Mouse (Mus musculus) heart, postnatal 14 days (tissue): ENCODE measurements around the gene Camk2d. TPM values are rescaled to one million over a fixed set of nuclear protein-coding genes. Genes with fewer than 3 reads are reported as not detected.

Source experiments
- DNase-seq, 2 experiments: peaks; one replicate each; pipeline ENCODE4 v3.0.0; 2021 to 2022
- intact Hi-C: fragments of 180-260 bp; cut with DNase I; formaldehyde crosslinking; loops from one replicate; pipeline ENCODE4 v1.15.1; 2025
- total RNA-seq, 2 experiments: library from RNA; stranded (reverse); gene quantifications; 2 replicates each; pipeline ENCODE4 v1.2.3; 2021

Gene Camk2d
- total RNA-seq, 2 experiments from 2014 or later, result 140 to 160 TPM

DNA sequence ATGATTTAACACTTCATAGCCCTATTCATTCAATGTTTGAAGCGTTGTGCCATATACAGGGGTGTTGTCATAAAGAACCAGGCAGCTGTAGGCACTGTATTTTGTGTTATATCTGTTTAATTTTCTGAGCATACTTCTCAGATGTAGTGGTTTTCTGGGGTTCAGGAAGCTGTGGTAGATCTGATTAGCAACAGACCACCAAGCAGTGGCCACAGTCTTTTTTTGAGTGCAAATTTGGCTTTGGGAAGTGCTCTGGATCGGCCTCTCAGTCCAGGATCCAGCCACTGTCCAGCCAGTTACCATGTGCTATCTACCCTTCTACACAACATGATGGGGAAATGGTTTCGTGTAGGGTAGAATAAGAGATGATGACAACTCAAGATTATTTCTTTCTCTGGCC, 199.8 kb downstream of the Camk2d start:
- intact Hi-C loops, result no loop called here
- no peak for DNase-seq

DNA sequence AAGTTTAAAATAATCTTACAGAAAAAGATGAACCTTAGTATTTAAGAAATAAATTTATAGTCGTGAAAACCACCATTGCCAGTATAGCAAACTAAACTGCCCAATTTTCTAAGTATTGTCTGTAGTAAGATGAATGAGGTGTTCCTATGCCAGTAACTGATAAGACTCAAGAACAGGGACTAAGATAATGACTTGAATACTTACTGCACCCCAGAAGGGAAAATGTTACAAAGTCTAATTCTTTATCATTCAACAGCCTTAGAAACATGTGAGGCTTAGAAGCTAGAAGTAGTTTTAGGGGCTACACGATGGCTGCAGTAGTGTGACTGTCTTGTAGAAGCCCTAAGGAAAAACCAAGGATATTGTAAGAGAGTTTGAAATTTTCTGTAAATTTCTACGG, 200.9 kb downstream of the Camk2d start:
- intact Hi-C loops, result no loop called here

DNA sequence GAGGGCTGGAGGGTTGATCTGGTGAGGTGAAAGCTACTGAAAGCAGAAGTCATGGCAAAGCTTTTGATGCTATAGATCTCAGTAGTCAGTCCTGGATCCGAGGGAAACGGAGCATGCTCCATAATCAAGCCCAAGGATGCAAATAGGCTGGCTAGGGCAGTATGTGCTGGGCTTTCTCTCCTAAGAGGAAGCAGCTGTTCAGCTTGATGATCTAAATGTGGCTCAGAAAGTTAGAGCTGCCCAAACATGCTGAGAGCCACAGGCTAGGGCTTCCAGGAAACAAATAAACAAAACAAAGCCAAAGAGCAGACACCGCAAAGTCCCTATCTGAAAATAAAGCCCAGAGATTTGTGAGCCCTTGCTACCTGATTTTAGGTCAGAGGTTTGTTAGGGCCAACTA, 201.7 kb downstream of the Camk2d start:
- intact Hi-C loops, result no loop called here
- no peak for DNase-seq

More for the DNA sequence above, 200.9 kb downstream of the Camk2d start:
- DNase-seq, result no peak

DNA sequence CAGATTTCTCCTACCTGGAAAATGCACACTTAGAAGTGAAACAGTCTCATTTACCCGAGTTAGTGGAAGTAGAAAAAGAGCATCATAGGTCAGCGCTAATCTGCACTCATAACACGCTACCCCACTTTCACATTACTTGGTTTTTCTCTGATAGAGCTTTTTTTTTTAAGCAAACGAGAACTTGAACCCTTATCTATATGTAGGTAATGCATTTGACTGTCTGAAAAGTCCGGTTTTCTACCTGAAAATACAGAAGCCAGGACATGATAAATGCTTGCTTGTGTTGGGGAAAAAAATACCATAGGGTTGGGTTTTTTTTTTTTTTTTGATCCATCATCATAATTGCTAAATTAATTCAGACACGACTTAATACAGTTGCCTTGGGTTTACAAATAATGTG, 206.9 kb downstream of the Camk2d start:
- no peak for DNase-seq
- intact Hi-C loops, result no loop called here

DNA sequence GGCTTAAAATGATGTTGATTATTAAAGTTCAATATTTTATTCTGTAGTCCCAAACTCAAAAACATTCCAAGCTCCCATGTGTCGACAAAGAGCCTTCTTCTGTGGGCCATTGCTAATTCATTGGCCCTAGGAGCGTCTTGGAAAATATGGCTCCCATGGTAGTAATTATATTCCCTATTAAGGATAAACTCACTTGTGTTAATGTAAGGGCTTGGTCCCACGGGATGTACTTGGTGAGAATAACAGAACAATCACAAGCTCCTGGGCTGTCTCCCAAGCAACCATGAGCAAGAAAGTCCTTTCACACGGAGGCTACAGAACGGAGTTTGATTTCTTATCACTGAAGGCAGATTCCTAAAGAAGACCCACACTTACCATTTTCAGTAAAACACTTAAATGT, 208.9 kb downstream of the Camk2d start:
- intact Hi-C loops, result no loop called here

DNA sequence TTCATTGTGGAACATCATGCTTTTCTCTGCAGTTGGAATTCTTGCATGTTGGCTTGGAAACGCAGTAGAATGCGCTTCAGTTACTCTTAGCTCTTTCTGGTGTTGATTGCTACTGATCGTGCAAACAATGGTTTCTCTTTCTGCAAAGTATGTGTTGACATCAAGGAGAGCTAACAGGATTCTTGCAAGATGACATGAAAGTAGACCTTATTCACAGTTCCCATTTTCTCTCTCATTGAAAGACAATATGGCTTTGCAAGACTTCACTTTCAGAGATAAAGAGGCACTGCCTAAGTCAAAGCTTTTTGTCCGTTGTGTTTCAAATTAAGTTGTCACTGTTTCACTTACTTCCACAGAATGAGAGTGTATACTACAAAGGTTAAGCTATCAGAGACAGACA, 210.0 kb downstream of the Camk2d start:
- DNase-seq, result no peak

More for the DNA sequence above, 208.9 kb downstream of the Camk2d start:
- no peak for DNase-seq

DNA sequence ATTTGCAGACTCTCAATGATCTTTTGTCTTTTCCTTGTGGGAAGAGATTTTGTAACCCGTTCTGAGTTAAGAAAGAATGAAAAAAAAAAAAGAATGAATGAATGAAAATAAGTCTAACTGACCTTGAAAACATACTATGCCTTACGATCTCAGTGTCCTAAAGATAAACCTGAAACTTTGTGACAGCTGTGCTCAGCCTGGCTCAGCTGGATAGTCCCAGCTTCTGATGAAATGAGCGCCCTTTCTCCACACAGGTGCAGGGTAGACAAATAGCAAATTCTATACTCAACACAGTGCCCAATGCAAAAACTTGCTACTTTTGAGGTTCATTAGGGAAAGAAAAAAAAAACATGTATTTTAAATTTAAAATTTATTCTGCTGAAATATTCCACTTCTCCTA, 213.8 kb downstream of the Camk2d start:
- intact Hi-C loops, result no loop called here
- DNase-seq, result no peak

More for the DNA sequence above, 210.0 kb downstream of the Camk2d start:
- intact Hi-C loops, result no loop called here

DNA sequence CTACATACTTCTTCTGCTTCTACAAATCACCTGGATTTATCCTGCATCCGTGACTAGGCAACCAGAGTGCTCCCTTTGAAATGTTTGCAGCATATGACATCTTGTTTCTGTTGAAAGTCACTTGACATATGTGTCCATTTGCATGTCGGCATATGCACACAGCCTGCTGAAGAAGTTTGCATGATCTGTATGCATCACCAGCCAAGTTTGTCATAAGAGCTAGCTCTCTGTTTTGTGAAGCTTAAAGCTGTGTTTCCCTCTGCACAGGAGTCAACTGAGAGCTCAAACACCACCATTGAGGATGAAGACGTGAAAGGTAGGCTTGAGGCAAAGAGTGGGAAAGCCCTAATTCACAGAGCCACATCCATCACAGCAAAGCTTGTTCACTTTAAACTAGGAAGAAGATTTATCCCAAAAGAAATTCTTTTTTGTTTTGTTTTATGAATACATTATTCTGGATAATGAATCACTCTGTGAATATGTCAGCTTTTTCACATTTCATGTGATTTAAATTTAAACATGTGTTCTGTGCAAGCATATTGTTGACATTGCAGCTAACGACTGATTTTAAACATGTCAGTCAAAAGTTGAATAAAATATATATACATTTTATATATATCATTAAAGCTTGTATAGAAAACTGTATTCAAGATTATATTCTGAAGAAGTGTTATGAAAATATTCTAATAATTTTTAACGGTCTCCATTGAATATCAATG, 214.4 kb downstream of the Camk2d start:
- no peak for DNase-seq
- intact Hi-C loops, result no loop called here

DNA sequence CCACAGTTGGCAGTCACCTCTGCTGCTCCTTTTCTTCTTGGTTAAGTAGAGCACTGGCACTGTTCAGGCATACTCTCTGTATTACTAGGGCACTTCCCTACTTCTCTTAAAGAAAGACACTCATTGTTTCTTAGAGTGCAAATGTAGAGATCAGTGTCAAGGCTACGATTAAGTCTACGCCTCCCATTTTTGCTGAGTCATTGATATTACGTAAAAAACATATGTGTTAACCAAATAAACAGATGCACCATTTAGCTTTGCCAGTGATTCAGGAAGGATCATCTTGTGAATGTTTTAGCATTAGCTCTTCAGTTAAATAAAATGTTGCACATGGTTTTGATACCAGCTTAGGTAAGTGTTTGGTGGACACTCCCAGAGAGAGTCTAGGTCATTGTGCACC, 215.5 kb downstream of the Camk2d start:
- intact Hi-C loops, result no loop called here
- no peak for DNase-seq

DNA sequence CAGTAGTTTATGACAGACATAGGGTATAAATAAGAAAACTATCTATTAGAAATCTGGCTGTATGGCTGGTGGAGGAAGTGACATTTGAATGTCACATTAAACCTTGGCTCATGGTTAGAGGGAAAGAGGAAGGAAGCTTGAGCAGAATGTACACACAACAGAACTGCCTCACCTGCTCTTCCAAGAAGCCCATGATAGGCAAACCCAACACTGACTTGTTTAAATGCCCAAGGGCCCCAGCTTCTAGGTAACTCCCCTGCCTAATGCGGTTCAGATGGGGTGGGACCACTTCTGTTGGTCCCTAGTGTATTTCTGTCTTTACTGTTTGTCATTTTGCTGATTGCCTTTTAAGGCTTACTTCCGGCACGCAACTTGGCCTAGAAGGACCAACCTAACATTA, 226.3 kb downstream of the Camk2d start:
- intact Hi-C loops, result no loop called here
- no peak for DNase-seq

DNA sequence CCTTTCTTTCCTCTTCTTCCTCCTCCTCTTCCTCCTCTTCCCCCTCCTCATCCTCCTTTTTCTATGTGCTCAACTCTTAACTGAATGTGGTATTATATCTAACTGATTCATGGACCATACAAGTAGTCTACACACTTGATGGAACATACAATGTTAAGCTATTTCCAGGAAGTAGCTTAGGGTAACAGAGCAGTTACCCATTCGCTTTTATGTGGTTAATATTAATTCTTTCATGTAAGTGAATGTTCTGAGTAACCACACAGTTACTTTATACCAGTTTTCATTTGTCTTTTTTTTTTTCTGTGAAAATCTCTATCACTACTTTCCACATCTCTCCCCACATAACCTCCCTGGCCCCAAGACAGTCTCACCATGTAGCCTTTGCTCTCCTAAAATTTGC, 228.8 kb downstream of the Camk2d start:
- intact Hi-C loops, result no loop called here
- DNase-seq, result no peak

DNA sequence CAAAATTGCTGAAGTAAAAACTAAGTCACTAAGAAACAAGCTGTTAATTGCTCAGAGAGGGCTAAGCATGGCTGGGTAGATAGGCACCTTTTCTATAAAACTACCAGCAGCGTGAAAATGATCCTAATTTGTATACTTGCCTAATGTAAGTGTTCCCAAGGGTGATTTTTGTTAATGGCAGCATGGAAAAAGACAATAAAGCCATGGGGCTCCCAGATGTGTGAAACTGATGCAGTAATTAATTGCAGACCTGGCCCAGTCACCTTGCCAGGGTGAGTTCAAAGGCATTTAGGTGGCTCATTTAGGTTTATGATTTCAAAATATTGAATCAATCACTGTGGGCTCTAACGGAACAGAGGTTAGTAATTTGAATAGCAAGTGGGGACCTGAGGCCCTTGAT, 230.1 kb downstream of the Camk2d start:
- intact Hi-C loops, result no loop called here
- DNase-seq, result no peak

DNA sequence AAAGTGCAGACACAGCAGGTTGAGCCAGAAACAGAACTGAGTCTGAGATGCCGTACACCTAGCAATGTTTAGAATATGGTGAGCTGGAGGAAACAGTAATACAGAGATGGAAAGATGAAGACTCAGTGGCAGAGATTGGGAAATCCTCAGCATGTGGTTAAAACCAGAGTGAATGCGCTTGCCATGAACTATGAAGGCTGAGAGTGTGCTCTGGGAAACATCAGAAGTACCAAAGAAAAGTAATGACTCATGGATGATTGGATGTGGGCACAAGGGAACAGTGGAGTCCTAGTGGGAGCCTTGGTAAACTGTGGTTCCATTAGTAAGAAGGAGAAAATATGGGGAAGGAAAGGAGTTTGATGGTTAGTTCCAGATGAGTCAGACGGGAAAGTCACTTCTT, 231.8 kb downstream of the Camk2d start:
- intact Hi-C loops, result no loop called here
- no peak for DNase-seq

DNA sequence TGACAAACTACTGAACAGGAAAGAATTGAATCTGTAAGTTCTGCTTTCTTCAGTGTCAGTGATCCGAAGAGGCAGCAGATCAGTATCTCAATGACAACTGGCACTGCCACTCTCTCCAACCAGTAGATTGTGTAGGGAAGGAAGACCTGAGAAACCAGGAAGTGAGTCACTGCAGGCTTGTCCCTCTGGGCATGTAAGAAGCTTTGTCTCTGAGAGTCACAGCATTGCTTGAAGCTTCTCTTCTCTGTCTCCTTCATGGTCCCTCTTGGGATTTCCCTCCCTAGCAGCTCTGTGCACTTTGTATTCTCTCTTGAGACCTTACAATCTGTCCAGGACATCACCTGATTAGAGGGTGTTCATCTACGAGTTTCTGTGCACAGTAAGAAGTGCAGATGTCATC, 233.7 kb downstream of the Camk2d start:
- intact Hi-C loops, result loop anchor here (10.0 kb wide), 1 partner anchor 235 kb away; the partner anchor contains the start of gene Camk2d
- no peak for DNase-seq

DNA sequence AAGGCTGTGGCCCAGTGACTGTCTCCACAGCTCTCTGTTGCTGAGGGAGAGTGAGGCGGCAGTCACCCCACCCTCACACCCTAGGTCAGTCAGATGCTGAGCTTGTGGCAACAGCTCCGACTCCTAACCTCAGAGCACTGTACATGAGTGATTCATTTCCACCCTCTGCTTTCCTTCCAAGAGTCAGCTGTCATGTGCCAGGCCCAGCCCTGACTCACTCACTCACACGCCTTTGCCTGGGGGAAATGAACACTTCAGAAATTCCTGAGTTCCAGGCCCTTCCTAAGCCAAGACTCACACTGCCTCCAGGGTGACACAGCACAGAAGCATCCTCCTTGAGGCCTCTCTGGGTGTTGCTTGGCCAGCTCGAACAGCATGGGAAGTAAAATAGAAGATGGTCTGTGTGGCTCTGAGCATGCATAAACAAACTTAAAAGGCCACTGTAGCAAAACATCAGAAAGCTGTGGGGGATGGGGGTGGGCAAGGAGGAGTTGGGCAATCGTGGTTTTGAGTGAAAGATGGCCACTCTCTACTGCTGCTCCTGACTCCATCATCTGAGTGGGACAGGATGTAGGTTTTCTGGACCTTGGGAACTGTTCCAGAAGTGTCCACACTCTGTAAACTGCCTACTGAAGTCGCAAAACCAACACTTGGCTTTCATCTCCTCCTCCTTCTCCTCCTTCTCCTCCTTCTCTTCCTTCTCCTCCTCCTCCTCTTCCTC, 235.5 kb downstream of the Camk2d start:
- peak; percentile 51 to 54 for DNase-seq
- intact Hi-C loops, result loop anchor here (10.0 kb wide), 1 partner anchor 237 kb away; the partner anchor contains the start of gene Camk2d

DNA sequence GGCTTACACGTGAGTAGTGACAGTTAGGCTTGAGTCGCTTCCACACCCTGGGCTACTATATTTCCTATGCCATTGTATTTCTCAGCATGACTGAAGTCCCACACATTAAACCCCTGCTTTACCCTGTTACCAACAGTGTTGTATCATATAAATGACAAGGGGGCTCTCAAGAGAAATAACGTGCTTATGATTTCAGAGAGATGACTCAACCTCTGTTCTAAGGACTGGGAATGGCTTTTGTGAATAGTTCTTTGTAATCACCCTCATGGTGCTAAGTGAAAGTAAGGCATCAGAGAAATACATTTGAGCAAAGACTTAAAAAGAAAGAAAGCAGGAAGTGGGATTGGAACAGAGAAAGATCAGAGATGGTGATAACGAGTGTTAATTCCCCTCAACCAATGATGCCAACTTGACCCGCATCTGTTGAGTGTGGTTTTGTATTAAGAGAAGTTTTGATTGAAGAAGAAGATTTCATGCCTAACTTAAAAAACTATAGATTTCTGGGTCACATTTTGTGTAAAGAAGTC, 238.6 kb downstream of the Camk2d start:
- intact Hi-C loops, result loop anchor here (10.0 kb wide), 1 partner anchor 240 kb away; the partner anchor contains the start of gene Camk2d
- DNase-seq, result no peak

DNA sequence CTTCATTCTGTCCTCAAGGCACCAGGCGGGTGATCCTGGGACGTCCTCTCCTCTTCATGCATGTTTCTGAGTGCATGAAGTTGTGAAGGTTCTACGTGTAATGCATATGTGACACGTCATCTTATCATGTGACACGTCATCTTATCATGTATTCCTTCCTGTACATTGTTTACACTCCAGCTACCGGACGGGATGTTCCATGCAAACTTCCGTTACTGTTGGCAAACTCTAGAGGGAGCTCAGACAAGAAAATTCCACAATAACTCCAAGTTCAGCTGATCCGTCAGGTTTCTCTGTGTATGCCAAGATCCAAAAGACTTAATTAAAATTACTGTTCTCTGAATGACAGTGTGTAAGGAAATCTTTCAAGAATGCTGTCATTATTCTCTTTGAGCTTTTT, 246.7 kb downstream of the Camk2d start:
- no peak for DNase-seq
- intact Hi-C loops, result no loop called here

DNA sequence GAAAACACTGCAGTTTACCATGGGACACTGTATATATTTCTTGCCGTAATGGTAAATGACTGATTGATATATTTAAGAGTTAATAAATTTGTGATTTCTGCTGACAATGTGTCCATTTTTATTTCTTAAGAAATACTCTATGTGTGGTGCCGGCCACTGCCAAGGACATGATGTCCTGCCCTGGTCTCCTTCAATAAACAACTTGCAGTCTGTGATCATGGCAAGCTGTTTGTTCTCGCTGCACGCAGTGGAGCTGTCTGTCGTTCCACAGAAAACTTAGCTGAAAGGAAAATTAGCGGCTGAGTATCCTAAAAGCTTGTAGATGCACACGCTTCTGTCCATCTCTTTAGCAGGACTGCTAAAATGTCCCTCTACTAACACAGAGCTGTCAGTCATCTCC, 248.7 kb downstream of the Camk2d start:
- no peak for DNase-seq
- intact Hi-C loops, result no loop called here

DNA sequence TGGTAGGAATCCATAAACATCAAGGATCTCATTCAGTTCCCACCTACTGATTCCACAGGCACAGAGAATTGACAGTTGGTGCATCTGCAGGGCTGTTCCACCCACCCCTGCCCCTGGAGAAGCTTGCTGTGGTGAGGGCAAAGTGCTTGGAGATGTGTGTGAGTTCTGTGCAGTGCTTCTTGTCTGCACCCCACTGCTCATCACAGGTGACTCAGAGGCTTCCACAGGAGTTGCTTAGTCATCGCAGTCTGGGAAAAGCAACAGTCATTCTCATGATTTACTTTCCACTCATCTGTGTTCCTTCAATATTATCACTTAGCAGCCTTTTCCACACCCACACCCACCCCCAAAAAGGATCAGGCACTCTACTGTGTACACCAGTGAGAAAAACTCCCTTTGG, 252.0 kb downstream of the Camk2d start:
- no peak for DNase-seq
- intact Hi-C loops, result no loop called here

DNA sequence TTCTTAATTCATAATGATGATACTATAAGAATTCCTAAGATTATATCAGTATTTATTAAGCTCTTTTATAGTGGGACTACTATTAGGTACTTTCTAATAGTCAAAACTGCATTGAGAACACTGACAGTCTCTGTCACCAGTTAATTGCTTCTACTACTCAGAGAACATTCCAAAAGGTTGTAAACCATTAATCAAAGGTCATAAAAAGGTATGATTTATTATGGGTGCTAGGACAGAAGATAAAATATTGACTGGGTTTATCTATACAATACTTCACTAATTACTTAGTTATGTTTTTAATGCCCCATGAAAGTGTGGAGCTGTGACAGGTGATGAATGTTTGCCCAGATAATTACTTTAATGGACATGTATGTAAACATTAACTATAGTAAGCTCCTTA, 264.3 kb downstream of the Camk2d start:
- intact Hi-C loops, result no loop called here
- no peak for DNase-seq

DNA sequence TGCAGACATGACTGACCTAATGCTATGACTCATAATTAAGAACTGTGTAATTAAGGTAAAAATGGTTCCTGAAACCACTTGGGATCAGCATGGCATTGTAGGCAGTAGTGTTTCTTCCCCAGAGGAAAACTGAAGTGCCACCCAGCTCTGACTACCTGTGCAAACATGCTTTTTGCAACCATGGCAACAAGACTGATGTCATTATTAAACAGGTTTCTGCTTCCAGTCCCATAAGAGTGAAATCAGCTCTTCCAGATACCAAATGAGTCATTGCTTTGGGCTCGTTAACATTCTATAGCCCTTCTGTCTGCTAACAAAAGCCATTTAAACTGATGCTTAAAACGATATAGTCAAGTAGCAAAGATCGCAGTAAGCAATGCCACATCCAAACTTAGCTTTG, 273.5 kb downstream of the Camk2d start:
- DNase-seq, result no peak
- intact Hi-C loops, result no loop called here

DNA sequence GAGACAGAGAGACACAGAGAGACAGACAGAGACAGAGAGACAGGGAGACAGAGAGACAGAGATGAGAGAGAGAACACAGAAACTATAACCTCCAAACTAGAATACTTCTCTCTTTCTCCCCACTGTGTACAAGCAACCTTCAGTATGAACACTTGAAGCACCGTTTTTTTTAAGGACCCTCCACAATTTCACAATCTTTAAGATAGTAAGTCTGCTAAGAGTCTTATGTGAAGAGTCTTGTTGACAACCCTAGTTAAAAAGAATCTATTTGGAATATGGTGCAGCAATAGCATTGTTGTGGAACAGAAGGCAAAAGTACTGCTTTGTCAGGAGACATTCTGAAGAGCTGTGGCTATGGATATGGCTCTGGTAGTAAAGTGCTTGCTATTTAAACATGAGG, 274.6 kb downstream of the Camk2d start:
- intact Hi-C loops, result no loop called here
- DNase-seq, result no peak
